In the genomic region with DNA sequence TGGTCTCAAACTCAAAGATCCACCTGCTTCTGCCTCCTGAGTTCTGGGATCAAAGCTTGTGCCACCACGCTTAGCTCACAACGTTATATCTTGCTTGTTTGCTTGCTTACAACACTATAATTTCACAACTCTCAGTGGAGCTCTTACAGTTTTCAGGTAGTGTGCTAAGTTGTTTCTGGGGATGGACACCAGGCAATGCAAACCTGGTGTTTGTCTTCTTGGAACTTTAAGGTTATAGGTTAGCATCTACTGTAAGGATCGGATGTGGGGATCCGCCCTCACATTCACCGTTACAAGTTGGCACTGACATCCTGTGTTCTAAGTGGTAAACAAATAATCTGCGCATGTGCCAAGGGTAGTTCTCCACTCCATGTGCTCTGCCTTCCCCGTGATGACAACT, we compare ENCODE assay signal across 16 mouse cellular contexts.
"Had no signal": no experiment of that assay in that cellular context is flagged by ENCODE, and none has a peak within 500 bp of the region (broad histone marks: within the 10 kb centered on the region; RNA-seq: fewer than 3 reads in every experiment).

No protein-coding gene starts in this region.

- H3K4me2 ChIP-seq: neural tube, embryonic 13.5 days; neural tube, embryonic 15.5 days; stomach, embryonic 15.5 days had no signal

- H3K4me1 ChIP-seq: neural tube, embryonic 15.5 days; stomach, embryonic 15.5 days had no signal

- H3K27ac ChIP-seq: neural tube, embryonic 13.5 days; neural tube, embryonic 15.5 days; stomach, embryonic 15.5 days; stomach, postnatal 0 days had no signal

- H3K4me3 ChIP-seq: neural tube, embryonic 13.5 days; neural tube, embryonic 15.5 days; stomach, embryonic 15.5 days had no signal

- H3K9ac ChIP-seq: neural tube, embryonic 13.5 days; neural tube, embryonic 15.5 days; stomach, embryonic 15.5 days had no signal

- H3K36me3 ChIP-seq: neural tube, embryonic 13.5 days; neural tube, embryonic 15.5 days; stomach, embryonic 15.5 days had no signal

- H3K9me3 ChIP-seq: neural tube, embryonic 13.5 days; neural tube, embryonic 15.5 days; stomach, embryonic 15.5 days had no signal

- H3K27me3 ChIP-seq: neural tube, embryonic 13.5 days; neural tube, embryonic 15.5 days; stomach, embryonic 15.5 days had no signal

- DNase-seq: retina, postnatal 1 day; right cerebral cortex, adult 18-20 months; right cerebral cortex, postnatal 14 days; right cerebral cortex, postnatal 25 days; right cerebral cortex, postnatal 4 days; spleen, adult 18-20 months; thymus, adult 18-20 months; thymus, adult 2 months; thymus, postnatal 14 days; thymus, postnatal 25 days; thymus, postnatal 36 days; thymus, postnatal 4 days had no signal
